ENCODE assay signal across 12 mouse cellular contexts in genomic region chr1:73644394-73644793, GRCm38 (mm10).
A peak's percentile ranks its signal among the peaks of the same experiment; 100 is the strongest.
DNase-seq lines count a peak whose midpoint lies in the region; ATAC-seq and TF ChIP-seq lines count a peak whose summit lies in the region.
"Had no signal": no experiment of that assay in that cellular context is flagged by ENCODE, and none has a peak within 500 bp of the region (broad histone marks: within the 10 kb centered on the region; RNA-seq: fewer than 3 reads in every experiment).

No protein-coding gene starts in this region.

- H3K9me3 ChIP-seq in embryonic facial prominence, embryonic 15.5 days (replicated peaks) = no peaks in the 10 kb centered on the region
- no peaks in the 10 kb centered on the region for H3K9me3 ChIP-seq in heart, embryonic 10.5 days
- H3K9me3 ChIP-seq in intestine, postnatal 0 days (ENCODE audit: control insufficient read depth) = no peaks in the 10 kb centered on the region
- H3K9me3 ChIP-seq: liver, embryonic 15.5 days; neural tube, embryonic 13.5 days had no signal

- peaks cover 15% of the 10 kb centered on the region for H3K4me1 ChIP-seq in embryonic facial prominence, embryonic 15.5 days
- H3K4me1 ChIP-seq in heart, embryonic 10.5 days = peaks cover 24% of the 10 kb centered on the region
- no peaks in the 10 kb centered on the region for H3K4me1 ChIP-seq in intestine, postnatal 0 days (replicated peaks; ENCODE audit: control insufficient read depth, insufficient read depth, low read length)
- H3K4me1 ChIP-seq: liver, embryonic 15.5 days; megakaryocyte, embryonic 14.5 days had no signal

- 0 out of 2 replicates have a peak overlapping the region, but pooled peaks have one; percentile 2 for H3K27ac ChIP-seq in embryonic facial prominence, embryonic 15.5 days (replicated peaks)
- no peak overlapping the region; the same call in 1 of the 2 replicates for H3K27ac ChIP-seq in heart, embryonic 10.5 days
- no peak overlapping the region for H3K27ac ChIP-seq in intestine, postnatal 0 days (ENCODE audit: low read depth, low read length)
- H3K27ac ChIP-seq: liver, embryonic 15.5 days; neural tube, embryonic 13.5 days had no signal

- no peak overlapping the region for H3K4me2 ChIP-seq in embryonic facial prominence, embryonic 15.5 days (replicated peaks)
- H3K4me2 ChIP-seq in intestine, postnatal 0 days (replicated peaks; ENCODE audit: low read depth) = no peak overlapping the region
- H3K4me2 ChIP-seq: liver, embryonic 15.5 days; neural tube, embryonic 13.5 days had no signal

- H3K27me3 ChIP-seq in embryonic facial prominence, embryonic 15.5 days = no peaks in the 10 kb centered on the region
- H3K27me3 ChIP-seq in heart, embryonic 10.5 days (ENCODE audit: insufficient read depth, poor library complexity, severe bottlenecking) = no peaks in the 10 kb centered on the region
- H3K27me3 ChIP-seq in intestine, postnatal 0 days (replicated peaks; ENCODE audit: control insufficient read depth, insufficient read depth, low read length) = no peaks in the 10 kb centered on the region
- H3K27me3 ChIP-seq: liver, embryonic 15.5 days; megakaryocyte, embryonic 14.5 days; neural tube, embryonic 13.5 days had no signal

- peak; percentile 24; the same call in 1 of the 2 replicates for TF ChIP-seq CTCF in intestine, postnatal 0 days (IDR thresholded peaks at IDR 0.05; ENCODE audit: low read depth)

- DNase-seq in heart, embryonic 10.5 days (ENCODE audit: low spot score) = peak; percentile 58
- DNase-seq in kidney, postnatal 4 days = peak; percentile 36 to 57
- no peak for DNase-seq in testis, postnatal 10 days (ENCODE audit: low spot score)
- no peak for DNase-seq in frontal cortex, postnatal 14 days (ENCODE audit: low spot score in 2 of 2)
- no peak for DNase-seq in gastrocnemius, adult 8-10 months (ENCODE audit: low spot score in 2 of 2)
- DNase-seq: right cerebral cortex, postnatal 25 days; thymus, adult 2 months had no signal

- no peak overlapping the region for H3K4me3 ChIP-seq in embryonic facial prominence, embryonic 15.5 days (replicated peaks)
- H3K4me3 ChIP-seq in heart, embryonic 10.5 days = no peak overlapping the region
- no peak overlapping the region for H3K4me3 ChIP-seq in intestine, postnatal 0 days (ENCODE audit: low read depth, low read length)
- H3K4me3 ChIP-seq: liver, embryonic 15.5 days; megakaryocyte, embryonic 14.5 days; neural tube, embryonic 13.5 days had no signal

- H3K9ac ChIP-seq in embryonic facial prominence, embryonic 15.5 days = no peak overlapping the region
- no peak overlapping the region for H3K9ac ChIP-seq in intestine, postnatal 0 days (ENCODE audit: low read depth, low read length)
- H3K9ac ChIP-seq: liver, embryonic 15.5 days; neural tube, embryonic 13.5 days had no signal

- H3K36me3 ChIP-seq in embryonic facial prominence, embryonic 15.5 days = no peaks in the 10 kb centered on the region
- no peaks in the 10 kb centered on the region for H3K36me3 ChIP-seq in heart, embryonic 10.5 days
- no peaks in the 10 kb centered on the region for H3K36me3 ChIP-seq in intestine, postnatal 0 days (ENCODE audit: control insufficient read depth, insufficient read depth)
- H3K36me3 ChIP-seq: liver, embryonic 15.5 days; neural tube, embryonic 13.5 days had no signal

- 57% methylated on average over 5 of the region's 5 CpGs for WGBS in embryonic facial prominence, embryonic 15.5 days
- 77% methylated on average over 5 of the region's 5 CpGs for WGBS in heart, embryonic 10.5 days
- whole genome bisulfite sequencing in intestine, postnatal 0 days = 48% methylated on average over 5 of the region's 5 CpGs

- no peak for ATAC-seq in embryonic facial prominence, embryonic 15.5 days (ENCODE audit: insufficient number of reproducible peaks, low FRiP score, low TSS enrichment, low read depth)
- ATAC-seq in intestine, postnatal 0 days = no peak

Comparison
In these comparisons a context has a peak if more than half of its experiments do, and no peak if none do; other contexts are left out.
1. DNase-seq: peak in heart, embryonic 10.5 days (single experiment) and kidney, postnatal 4 days (2 of 2); none in testis, postnatal 10 days (single experiment), frontal cortex, postnatal 14 days (0 of 2) and gastrocnemius, adult 8-10 months (0 of 2).